Mouse (Mus musculus) neural tube, embryonic 11.5 days (tissue): ENCODE results near the gene Cstb. TPM values are rescaled to one million over a fixed set of nuclear protein-coding genes. Genes with fewer than 3 reads are reported as not detected.
A peak's percentile ranks its signal among the peaks of the same experiment; 100 is the strongest.

ENCODE experiments used
- ATAC-seq: fragments of 200-750 bp; cut with Nextera tagmentation; 2 replicates; pipeline ENCODE4 v1.8.0; 2017; ENCODE audit warnings: moderate number of reproducible peaks, mild to moderate bottlenecking, moderate TSS enrichment, moderate library complexity; ENCODE audit not compliant: insufficient read depth, low FRiP score, low TSS enrichment
- DNase-seq: peaks from one replicate; pipeline ENCODE4 v3.0.0-alpha.2; 2015; ENCODE audit warnings: low spot score
- H3K27ac ChIP-seq: fragments of 300-500 bp; sonication (generic); 2 replicates; pipeline ENCODE4 v1.5.1; 2014; ENCODE audit warnings: low read depth, mild to moderate bottlenecking, low read length
- H3K27me3 ChIP-seq: fragments of 300-500 bp; sonication (generic); 2 replicates; pipeline ENCODE4 v1.6.1; 2014; ENCODE audit warnings: mild to moderate bottlenecking, low read length, mixed read lengths; ENCODE audit not compliant: control insufficient read depth, insufficient read depth
- H3K36me3 ChIP-seq: fragments of 300-500 bp; sonication (generic); 2 replicates; pipeline ENCODE4 v1.6.1; 2014; ENCODE audit warnings: mild to moderate bottlenecking, low read length, moderate library complexity, mixed read lengths; ENCODE audit not compliant: control insufficient read depth, insufficient read depth
- H3K4me1 ChIP-seq: fragments of 300-500 bp; sonication (generic); 2 replicates; pipeline ENCODE4 v1.6.1; 2014; ENCODE audit warnings: low read length, mixed read lengths; ENCODE audit not compliant: control insufficient read depth, insufficient read depth
- H3K4me2 ChIP-seq: fragments of 300-500 bp; sonication (generic); 2 replicates; pipeline ENCODE4 v1.6.1; 2014; ENCODE audit warnings: low read depth, mild to moderate bottlenecking, moderate library complexity
- H3K4me3 ChIP-seq: fragments of 300-500 bp; sonication (generic); 2 replicates; pipeline ENCODE4 v1.5.1; 2014; ENCODE audit warnings: low read depth, low read length
- H3K9ac ChIP-seq: fragments of 300-500 bp; sonication (generic); 2 replicates; pipeline ENCODE4 v1.6.1; 2014; ENCODE audit warnings: mild to moderate bottlenecking, low read length
- H3K9me3 ChIP-seq: fragments of 300-500 bp; sonication (generic); 2 replicates; pipeline ENCODE4 v1.6.1; 2016; ENCODE audit warnings: low read length; ENCODE audit not compliant: control insufficient read depth
- WGBS: fragments of 180-500 bp; shearing (Covaris S2); extraction: QIAGEN DNeasy Blood & Tissue Kit; methylation state at CpG from one replicate; pipeline ENCODE4 v1.1.7; 2014; 5-methylcytosine and 5-hydroxymethylcytosine counted together
- polyA plus RNA-seq: library from polyadenylated mRNA; unstranded; fragments of >200 nt; fragmentation: Nextera tagmentation; extraction: Ambion mirVana; gene quantifications from 2 replicates; pipeline ENCODE4 v1.2.1, GENCODE M21; 2014

Gene Cstb
- polyA plus RNA-seq, 1 experiment from 2014 or later: 111 TPM

DNA sequence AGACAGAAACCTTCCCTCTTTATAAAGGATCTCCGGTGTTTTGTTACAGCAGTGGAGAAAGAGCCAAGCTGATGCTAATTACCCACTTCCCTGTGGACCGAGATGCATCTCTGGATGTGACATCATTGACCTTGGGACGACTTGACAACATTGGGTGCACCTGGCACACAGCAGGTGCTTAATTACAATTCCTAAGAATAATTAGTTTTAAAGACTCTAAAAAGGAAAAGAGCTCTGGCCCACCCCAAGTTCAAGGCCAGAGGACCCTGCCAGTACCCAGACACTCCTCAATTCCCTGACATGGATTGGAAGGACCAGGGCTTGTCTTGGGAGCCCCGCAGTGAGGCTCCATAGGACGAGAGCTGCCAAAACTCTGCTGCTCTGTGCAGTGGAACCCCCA, 16.1 kb downstream of the Cstb start:
- Histone ChIP-seq H3K27me3 (no peaks in the 10 kb centered on the region), H3K27ac (no peak overlapping the region), H3K9ac (no peak overlapping the region), H3K4me3 (no peak overlapping the region), H3K4me1 (no peaks in the 10 kb centered on the region), H3K36me3 (no peaks in the 10 kb centered on the region), H3K4me2 (no peak overlapping the region), H3K9me3 (no peaks in the 10 kb centered on the region)
- ATAC-seq (no peak), DNase-seq (no peak)
- WGBS: 85% methylated on average over 5 of the region's 5 CpGs

DNA sequence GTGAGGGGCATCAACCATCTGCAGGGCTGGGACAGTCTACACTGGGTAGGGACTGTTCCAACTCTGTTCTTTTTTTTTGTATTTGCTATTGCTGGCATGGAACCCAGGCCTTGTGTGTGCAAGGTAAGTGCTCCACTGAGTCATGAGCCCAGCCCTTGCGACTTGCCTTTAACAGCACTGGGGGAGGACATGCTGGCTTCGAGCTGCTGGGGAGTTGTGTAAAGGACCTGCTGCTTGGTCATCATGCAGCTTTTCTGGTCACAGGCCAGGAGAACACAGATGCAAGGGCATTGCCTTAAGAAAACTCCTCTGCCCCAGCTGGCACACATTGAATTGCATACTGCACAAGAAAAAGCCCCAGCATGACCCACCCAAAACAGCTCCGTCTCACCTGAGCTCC, 16.8 kb downstream of the Cstb start:
- H3K27ac ChIP-seq: no peak overlapping the region
- H3K4me2 ChIP-seq: no peak overlapping the region
- DNase-seq (no peak), ATAC-seq (no peak)
- H3K9ac ChIP-seq: no peak overlapping the region
- H3K4me3 ChIP-seq: no peak overlapping the region
- 94% methylated on average over 3 of the region's 3 CpGs for WGBS
- H3K36me3 ChIP-seq: no peaks in the 10 kb centered on the region
- H3K9me3 ChIP-seq: no peaks in the 10 kb centered on the region
- no peaks in the 10 kb centered on the region for H3K27me3 ChIP-seq
- H3K4me1 ChIP-seq: no peaks in the 10 kb centered on the region

DNA sequence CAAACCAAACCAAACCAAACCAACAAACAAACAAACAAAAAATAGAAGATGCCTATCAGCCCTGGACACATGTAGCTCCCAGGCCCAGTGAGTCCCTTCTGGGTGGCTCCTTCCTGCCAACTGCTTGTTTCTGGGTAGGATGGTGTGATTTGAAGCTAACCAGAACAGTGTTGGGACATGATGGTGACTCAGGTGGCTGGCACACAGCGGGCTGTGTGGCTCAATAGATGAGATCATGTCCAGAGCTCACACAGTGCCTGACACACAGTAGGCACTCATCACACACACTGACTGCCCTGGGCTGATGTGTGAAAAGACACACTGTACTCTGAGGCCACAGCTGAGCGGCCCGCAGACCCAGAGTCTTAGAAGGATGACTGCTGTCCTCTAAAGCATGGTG, 20.7 kb downstream of the Cstb start:
- no peak overlapping the region for H3K4me3 ChIP-seq
- no peaks in the 10 kb centered on the region for H3K9me3 ChIP-seq
- H3K27me3 ChIP-seq: no peaks in the 10 kb centered on the region
- H3K9ac ChIP-seq: no peak overlapping the region
- H3K4me1 ChIP-seq: no peaks in the 10 kb centered on the region
- ATAC-seq (no peak), DNase-seq (no peak)
- no peak overlapping the region for H3K27ac ChIP-seq
- no peak overlapping the region for H3K4me2 ChIP-seq
- no peaks in the 10 kb centered on the region for H3K36me3 ChIP-seq
- 99% methylated on average over 3 of the region's 3 CpGs for WGBS

DNA sequence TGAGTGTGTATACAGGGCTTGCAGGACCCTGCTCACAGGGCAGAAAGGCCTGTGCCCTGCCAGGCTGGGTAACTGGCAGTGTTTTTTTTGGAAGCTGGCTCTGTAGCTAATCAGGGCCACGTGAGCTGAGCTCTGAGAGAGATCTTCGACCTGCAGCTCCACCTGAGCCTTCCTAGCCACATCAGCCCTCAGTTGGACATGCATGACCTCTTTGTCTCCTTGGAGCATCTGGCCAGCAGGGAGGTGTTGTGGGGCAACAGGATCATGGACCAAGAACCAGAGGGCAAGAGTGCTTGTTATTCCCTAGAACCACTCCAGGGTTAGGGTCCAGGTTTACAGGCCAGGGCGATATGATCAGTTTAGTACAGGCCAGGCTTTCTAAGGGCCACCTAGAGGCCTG, 21.9 kb downstream of the Cstb start:
- no peak for DNase-seq
- WGBS: 85% methylated on average over 3 of the region's 3 CpGs
- H3K27me3 ChIP-seq: no peaks in the 10 kb centered on the region
- no peak overlapping the region for H3K4me2 ChIP-seq
- H3K27ac ChIP-seq: no peak overlapping the region
- H3K9ac ChIP-seq: no peak overlapping the region
- no peaks in the 10 kb centered on the region for H3K9me3 ChIP-seq
- no peak for ATAC-seq
- H3K4me1 ChIP-seq: no peaks in the 10 kb centered on the region
- no peaks in the 10 kb centered on the region for H3K36me3 ChIP-seq
- no peak overlapping the region for H3K4me3 ChIP-seq

DNA sequence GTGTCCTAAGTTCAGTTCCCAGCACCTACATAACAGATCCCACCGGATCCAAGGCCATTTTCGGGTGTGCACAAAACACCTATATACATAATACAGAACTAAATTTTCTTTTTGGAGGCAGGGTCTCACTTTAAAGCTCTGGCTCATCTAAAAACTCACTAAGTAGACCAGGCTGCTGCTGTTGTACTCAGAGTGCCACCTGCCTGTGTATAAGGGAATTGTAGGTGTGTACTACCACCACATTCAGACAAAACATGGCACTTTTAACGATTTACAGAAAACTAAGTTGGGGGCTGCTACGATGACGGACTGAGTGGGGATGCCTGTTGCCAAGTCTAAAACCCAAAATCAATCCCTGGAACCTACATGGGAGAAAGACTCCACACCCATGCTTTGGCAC, 25.3 kb downstream of the Cstb start:
- Histone ChIP-seq H3K4me3 (no peak overlapping the region), H3K9me3 (no peaks in the 10 kb centered on the region), H3K27me3 (no peaks in the 10 kb centered on the region), H3K27ac (no peak overlapping the region), H3K36me3 (no peaks in the 10 kb centered on the region), H3K9ac (no peak overlapping the region), H3K4me2 (no peak overlapping the region), H3K4me1 (no peaks in the 10 kb centered on the region)
- no peak for ATAC-seq
- no peak for DNase-seq
- 93% methylated on average over 5 of the region's 5 CpGs for WGBS

DNA sequence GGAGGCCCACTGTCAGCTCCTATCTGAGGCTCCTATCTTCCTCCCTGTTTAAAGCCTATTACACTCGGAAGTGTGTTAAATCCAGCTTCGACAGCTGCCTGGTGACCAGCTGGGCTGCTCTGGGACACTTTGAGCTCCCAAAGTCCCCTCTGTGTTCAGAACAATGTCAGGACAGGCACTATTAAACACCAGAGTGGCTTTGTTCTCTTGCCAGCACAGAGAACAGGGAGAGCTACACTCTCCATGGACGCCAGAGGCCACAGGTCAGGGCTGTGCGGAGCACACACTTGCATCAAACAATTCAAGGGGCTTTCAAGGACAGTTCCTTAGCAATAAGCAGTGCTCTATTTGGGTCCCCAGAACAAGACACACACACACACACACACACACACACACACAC, 27.2 kb downstream of the Cstb start:
- DNase-seq (no peak), ATAC-seq (no peak)
- no peaks in the 10 kb centered on the region for H3K36me3 ChIP-seq
- H3K9me3 ChIP-seq: no peaks in the 10 kb centered on the region
- H3K27ac ChIP-seq: 0 out of 2 replicates have a peak overlapping the region, but pooled peaks have one; percentile 6
- H3K4me2 ChIP-seq: no peak overlapping the region
- no peak overlapping the region for H3K9ac ChIP-seq
- no peaks in the 10 kb centered on the region for H3K27me3 ChIP-seq
- 25% methylated on average over 4 of the region's 4 CpGs for WGBS
- no peaks in the 10 kb centered on the region for H3K4me1 ChIP-seq
- no peak overlapping the region for H3K4me3 ChIP-seq

DNA sequence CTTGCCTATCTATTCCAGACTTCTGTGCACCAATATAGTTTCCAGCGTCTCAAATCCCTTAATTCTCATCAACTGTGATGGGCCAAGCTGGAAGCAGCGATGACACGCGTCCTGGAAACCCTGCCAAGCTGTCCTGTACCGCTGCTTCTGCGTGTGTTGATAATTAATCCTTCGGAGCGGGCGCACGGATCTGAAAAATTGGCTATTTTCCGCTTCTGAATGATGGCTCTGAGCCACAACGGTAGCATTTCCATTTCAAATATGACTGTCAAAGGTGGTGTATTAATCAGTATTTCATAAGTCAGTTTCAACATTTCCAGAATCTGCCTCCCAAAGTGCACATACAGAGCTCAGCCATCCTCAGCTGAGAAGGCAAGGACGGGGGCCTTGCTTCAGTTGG, 31.2 kb downstream of the Cstb start:
- DNase-seq (no peak), ATAC-seq (no peak)
- no peak overlapping the region for H3K9ac ChIP-seq
- no peak overlapping the region for H3K27ac ChIP-seq
- no peaks in the 10 kb centered on the region for H3K9me3 ChIP-seq
- WGBS: 94% methylated on average over 13 of the region's 13 CpGs
- H3K36me3 ChIP-seq: no peaks in the 10 kb centered on the region
- no peak overlapping the region for H3K4me2 ChIP-seq
- no peaks in the 10 kb centered on the region for H3K27me3 ChIP-seq
- H3K4me1 ChIP-seq: no peaks in the 10 kb centered on the region
- no peak overlapping the region for H3K4me3 ChIP-seq

DNA sequence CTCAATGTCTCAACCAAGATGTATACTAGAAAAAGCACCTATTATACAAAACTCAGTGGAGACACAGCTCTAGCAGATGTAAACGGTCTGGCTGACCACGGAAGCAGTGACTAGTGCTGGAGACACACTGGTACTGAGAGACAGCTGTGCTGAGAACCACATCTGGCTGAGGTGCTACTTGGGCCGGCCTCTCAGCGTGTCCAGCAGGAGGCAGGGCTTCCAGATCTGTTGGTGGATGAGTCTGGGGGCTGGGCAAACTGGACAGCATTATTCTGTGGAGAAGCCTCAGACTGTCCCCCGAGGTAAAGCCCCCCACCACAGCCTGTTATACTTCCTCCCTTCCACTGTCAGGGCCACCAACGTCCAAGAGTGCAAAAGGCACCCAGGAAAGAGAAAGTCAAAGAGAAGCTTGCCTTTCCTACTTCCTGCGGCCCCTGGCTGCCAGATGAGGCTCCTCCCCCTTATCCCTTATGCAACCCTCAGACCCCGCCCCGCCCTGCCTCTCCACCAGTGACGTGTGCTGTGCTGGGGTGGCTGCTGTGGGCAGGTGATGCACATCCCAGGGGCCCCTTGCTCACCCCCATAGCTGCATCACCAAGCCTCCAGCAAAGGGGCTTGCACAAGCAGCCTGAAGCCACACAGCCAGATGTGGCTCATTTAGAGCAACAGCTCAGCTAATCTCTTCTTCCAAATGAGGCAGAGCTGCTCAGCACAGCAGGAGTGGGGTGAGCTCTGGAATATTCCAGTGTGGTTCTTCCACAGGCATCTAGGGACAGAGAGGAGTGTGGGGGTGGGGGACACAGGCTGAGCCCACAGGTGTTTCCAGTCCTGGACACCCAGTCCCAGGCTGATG, 32.3 kb downstream of the Cstb start:
- DNase-seq: no peak
- ATAC-seq: peak; percentile 42; the same call in 1 of the 2 replicates
- Histone ChIP-seq H3K36me3 (no peaks in the 10 kb centered on the region), H3K9ac (no peak overlapping the region), H3K4me3 (no peak overlapping the region), H3K9me3 (no peaks in the 10 kb centered on the region), H3K27me3 (no peaks in the 10 kb centered on the region), H3K27ac (no peak overlapping the region), H3K4me1 (no peaks in the 10 kb centered on the region), H3K4me2 (no peak overlapping the region)
- WGBS: 24% methylated on average over 10 of the region's 10 CpGs

DNA sequence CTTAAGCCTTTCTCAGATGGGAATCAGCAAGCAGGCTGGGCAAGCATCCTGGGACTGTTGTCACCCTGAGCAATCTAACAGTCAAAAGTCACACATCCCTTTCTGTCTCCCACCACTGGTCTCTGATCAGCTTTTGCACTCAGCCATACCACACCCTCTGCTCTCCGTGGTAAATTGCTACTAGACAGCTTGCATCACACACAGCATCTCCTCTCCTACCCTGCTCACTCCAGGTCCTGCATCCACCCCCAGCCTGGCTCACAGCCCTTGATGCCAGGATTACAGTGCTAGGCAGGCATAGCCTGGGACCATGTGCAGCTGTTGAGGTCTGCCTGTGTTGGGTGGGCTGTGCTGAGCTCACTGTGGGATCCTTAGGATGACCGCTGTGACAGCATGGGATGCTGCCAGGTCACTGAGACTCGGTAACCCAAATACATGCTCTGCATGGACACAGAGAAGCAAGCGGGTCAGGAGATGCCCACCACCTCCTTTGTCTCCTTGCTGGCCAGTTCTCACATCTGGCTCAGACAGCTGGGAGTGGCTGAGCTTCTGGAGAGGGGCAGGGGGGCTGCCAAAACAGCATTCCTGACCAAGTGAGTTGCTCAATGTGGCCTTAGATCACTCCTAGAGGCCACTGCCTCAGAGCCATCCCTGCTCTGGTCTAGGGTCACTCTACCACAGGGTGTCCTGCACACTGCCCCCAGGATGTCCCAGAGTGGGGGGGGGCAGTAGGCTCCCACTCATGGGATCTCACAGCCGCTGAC, 33.1 kb downstream of the Cstb start:
- H3K36me3 ChIP-seq: no peaks in the 10 kb centered on the region
- H3K4me3 ChIP-seq: no peak overlapping the region
- no peak for DNase-seq
- no peaks in the 10 kb centered on the region for H3K4me1 ChIP-seq
- H3K4me2 ChIP-seq: no peak overlapping the region
- no peaks in the 10 kb centered on the region for H3K9me3 ChIP-seq
- ATAC-seq: no peak
- 72% methylated on average over 5 of the region's 5 CpGs for WGBS
- no peak overlapping the region for H3K9ac ChIP-seq
- no peaks in the 10 kb centered on the region for H3K27me3 ChIP-seq
- H3K27ac ChIP-seq: no peak overlapping the region
